Mouse (Mus musculus) small intestine, adult 2 months (tissue): Measurements from ENCODE around the gene Fam92b. TPM values are rescaled to one million over a fixed set of nuclear protein-coding genes. Genes with fewer than 3 reads are reported as not detected.

Source experiments
- H3K27ac ChIP-seq: fragments of 200-500 bp; 2 replicates; pipeline ENCODE4 v1.5.1; 2012; ENCODE audit warnings: low read depth, low read length, control low read depth, inconsistent platforms; ENCODE audit not compliant: insufficient read depth
- H3K27me3 ChIP-seq: fragments of 200-500 bp; 2 replicates; pipeline ENCODE4 v1.6.1; 2012; ENCODE audit warnings: mild to moderate bottlenecking, moderate library complexity, low read length, inconsistent platforms; ENCODE audit not compliant: control insufficient read depth, insufficient read depth
- H3K36me3 ChIP-seq: fragments of 200-500 bp; 2 replicates; pipeline ENCODE4 v1.6.1; 2012; ENCODE audit warnings: mild to moderate bottlenecking, low read length, control low read depth, inconsistent platforms; ENCODE audit not compliant: control insufficient read depth, insufficient read depth
- H3K4me1 ChIP-seq: fragments of 200-500 bp; 2 replicates; pipeline ENCODE4 v1.6.1; 2012; ENCODE audit warnings: low read length, inconsistent platforms, mixed read lengths; ENCODE audit not compliant: control insufficient read depth, insufficient read depth, insufficient read length
- H3K4me3 ChIP-seq: fragments of 200-500 bp; 2 replicates; pipeline ENCODE4 v1.5.1; 2012; ENCODE audit warnings: low read depth, mild to moderate bottlenecking, control low read depth, inconsistent platforms, low read length, moderate library complexity
- CTCF ChIP-seq: fragments of 200-500 bp; IDR thresholded peaks from 2 replicates; pipeline ENCODE4 v1.5.1; 2012; ENCODE audit warnings: low read depth, mild to moderate bottlenecking, control low read depth, inconsistent platforms, low read length, moderate library complexity, mixed read lengths; ENCODE audit not compliant: insufficient replicate concordance, insufficient read length; ENCODE audit errors: extremely low read depth
- POLR2A ChIP-seq: fragments of 200-500 bp; IDR thresholded peaks from 2 replicates; pipeline ENCODE4 v1.6.1; 2012; ENCODE audit warnings: low read depth, mild to moderate bottlenecking, control low read depth, inconsistent platforms, low read length, moderate library complexity
- whole genome bisulfite sequencing: fragments of 180-500 bp; shearing (Covaris S2); methylation state at CpG from one replicate; pipeline ENCODE4 v1.1.7; 2018; 5-methylcytosine and 5-hydroxymethylcytosine counted together
- polyA plus RNA-seq: library from polyadenylated mRNA; depleted of rRNA; stranded (reverse); fragments of >200 nt; gene quantifications from 2 replicates; pipeline ENCODE4 v1.2.3, GENCODE M21; 2012; rRNA removed

Fam92b gene
- polyA plus RNA-seq, 1 experiment, result not detected

- no peak for TF ChIP-seq CTCF
- no peak for TF ChIP-seq POLR2A
- Histone ChIP-seq H3K4me3 (no peak overlapping the region), H3K4me1 (peaks cover 12% of the 10 kb centered on the region; the same call in 1 of the 2 replicates), H3K27ac (no peak overlapping the region), H3K36me3 (no peaks in the 10 kb centered on the region), H3K27me3 (peaks cover 5% of the 10 kb centered on the region; the same call in 1 of the 2 replicates)
- 77% methylated on average over 9 of the region's 9 CpGs for WGBS
Observed at GRCm38 (mm10) chr8:120118162-120118561, 59.1 kb downstream of the Fam92b start.

- 30% methylated on average over 7 of the region's 7 CpGs for WGBS
- peaks cover 5% of the 10 kb centered on the region; the same call in 1 of the 2 replicates for H3K27me3 ChIP-seq
- peaks cover 20% of the 10 kb centered on the region; the same call in 1 of the 2 replicates for H3K4me1 ChIP-seq
- no peak overlapping the region; the same call in 1 of the 2 replicates for H3K27ac ChIP-seq
- H3K4me3 ChIP-seq, result no peak overlapping the region
- TF ChIP-seq CTCF, result no peak
- TF ChIP-seq POLR2A, result no peak
- no peaks in the 10 kb centered on the region for H3K36me3 ChIP-seq
Observed at GRCm38 (mm10) chr8:120116600-120116999, 60.7 kb downstream of the Fam92b start.

Other genes starting within 250 kb of the Fam92b start
- gene Crispld2, start 185.0 kb downstream of the Fam92b start, polyA plus RNA-seq, result 8.1 and 8.9 TPM in 2 replicates
- gene Zdhhc7, start 76.0 kb downstream of the Fam92b start, polyA plus RNA-seq, result 99.7 and 172 TPM in 2 replicates
- gene 6430548M08Rik, start 63.3 kb downstream of the Fam92b start, polyA plus RNA-seq, result 8.0 and 22.6 TPM in 2 replicates
- gene Gse1, start 51.0 kb upstream of the Fam92b start, polyA plus RNA-seq, result 29.6 and 55.9 TPM in 2 replicates